Mouse (Mus musculus) bone marrow macrophage, adult 2 months (primary cell): ENCODE measurements at regions not wholly inside any gene's neighbourhood (a gene's known extent, or its start where the extent isn't known, plus 50 kb on each side); places are given as distances from the start of the nearest gene placed in this dataset.

ENCODE experiments used
- H3K27ac ChIP-seq: 2 replicates; pipeline ENCODE4 v1.5.1; 2012; ENCODE audit warnings: low read depth, low read length; ENCODE audit not compliant: insufficient read depth
- H3K4me1 ChIP-seq: 2 replicates; pipeline ENCODE4 v1.6.1; 2012; ENCODE audit warnings: low read length; ENCODE audit not compliant: control insufficient read depth, insufficient read depth
- H3K4me3 ChIP-seq: 2 replicates; pipeline ENCODE4 v1.5.1; 2012; ENCODE audit warnings: mild to moderate bottlenecking, low read length, moderate library complexity; ENCODE audit not compliant: insufficient read depth
- CTCF ChIP-seq: IDR thresholded peaks from 2 replicates; pipeline ENCODE4 v1.5.1; 2012; ENCODE audit warnings: low read depth, mild to moderate bottlenecking, low read length, moderate library complexity
- POLR2A ChIP-seq: IDR thresholded peaks from 2 replicates; pipeline ENCODE4 v1.6.1; 2012; ENCODE audit warnings: mild to moderate bottlenecking, low read depth, low read length, borderline replicate concordance

DNA sequence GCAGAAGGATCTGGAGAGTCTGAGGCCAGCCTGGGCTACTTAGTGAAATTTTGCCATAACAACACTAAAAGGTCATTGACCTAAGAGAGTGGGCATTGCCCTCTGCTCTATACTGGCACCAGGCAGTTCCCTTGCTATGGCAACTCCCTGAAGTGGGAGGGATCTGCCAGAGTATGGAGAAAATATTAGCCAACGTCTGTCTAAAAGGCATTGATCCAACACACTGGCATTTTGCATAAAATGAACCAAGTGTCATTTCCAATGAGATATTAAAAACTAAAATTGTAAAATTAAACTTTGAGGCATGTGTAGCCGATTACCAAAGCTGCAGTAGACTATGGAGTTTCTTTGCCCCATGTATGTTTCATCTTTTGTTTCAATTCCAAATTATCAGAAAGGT lies 57.6 kb upstream of the Mpp6 start:
- Histone ChIP-seq H3K27ac (no peak overlapping the region), H3K4me3 (no peak overlapping the region), H3K4me1 (no peaks in the 10 kb centered on the region)
- TF ChIP-seq POLR2A: no peak
- TF ChIP-seq CTCF: no peak

DNA sequence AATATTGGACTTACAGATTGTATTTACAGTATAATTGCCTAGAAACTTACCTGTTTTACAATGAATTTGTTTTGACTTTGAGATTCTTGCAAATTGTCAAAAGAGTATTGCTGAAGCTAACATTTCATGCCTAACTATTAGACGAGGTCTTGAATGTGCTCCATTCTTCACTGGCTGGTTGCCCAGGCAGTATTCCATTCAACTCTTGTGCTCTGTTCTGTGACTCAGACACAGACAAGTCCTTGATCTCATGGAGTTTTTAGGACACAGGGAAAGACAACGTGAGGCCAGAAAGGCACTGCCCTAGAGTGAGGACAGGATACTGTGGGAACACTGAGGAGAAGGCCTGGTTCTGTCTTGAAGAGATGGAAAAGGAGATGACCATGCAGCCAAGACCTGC lies 57.0 kb upstream of the Mpp6 start:
- no peaks in the 10 kb centered on the region for H3K4me1 ChIP-seq
- no peak overlapping the region for H3K27ac ChIP-seq
- no peak for TF ChIP-seq POLR2A
- no peak for TF ChIP-seq CTCF
- no peak overlapping the region for H3K4me3 ChIP-seq

- no peak for TF ChIP-seq POLR2A
- TF ChIP-seq CTCF: no peak
- H3K4me3 ChIP-seq: no peak overlapping the region
These were observed 55.8 kb upstream of the Mpp6 start for GRCm38 (mm10) chr6:50054233-50054632.

DNA sequence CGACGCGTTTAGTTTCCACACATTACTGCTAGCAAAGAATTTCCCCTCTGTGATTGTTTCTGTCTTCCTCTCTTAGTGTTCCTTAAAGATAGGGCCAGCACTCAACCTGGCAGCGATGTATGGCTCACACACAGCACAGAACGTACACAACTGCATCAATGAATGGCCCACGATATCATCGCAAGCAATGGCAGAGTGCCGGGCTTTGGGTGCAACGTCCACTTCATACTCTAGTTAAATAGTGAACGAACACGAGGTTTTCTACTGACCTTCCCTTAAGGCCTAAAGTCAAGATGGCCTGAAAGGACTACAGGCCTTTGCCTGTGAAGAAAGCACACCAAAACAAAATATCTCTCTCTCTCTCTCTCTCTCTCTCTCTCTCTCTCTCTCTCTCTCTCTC lies 51.4 kb upstream of the Mpp6 start:
- Histone ChIP-seq H3K4me1 (peaks cover 4% of the 10 kb centered on the region), H3K4me3 (no peak overlapping the region)
- TF ChIP-seq POLR2A: no peak
- TF ChIP-seq CTCF: no peak

More at GRCm38 (mm10) chr6:50054233-50054632, 55.8 kb upstream of the Mpp6 start:
- Histone ChIP-seq H3K27ac (no peak overlapping the region), H3K4me1 (no peaks in the 10 kb centered on the region)

GRCm38 (mm10) chr6:50059917-50060316 lies 50.1 kb upstream of the Mpp6 start:
- Histone ChIP-seq H3K27ac (no peak overlapping the region), H3K4me3 (no peak overlapping the region), H3K4me1 (peaks cover 4% of the 10 kb centered on the region)
- TF ChIP-seq CTCF (no peak), POLR2A (no peak)

More for the DNA sequence above, 51.4 kb upstream of the Mpp6 start:
- H3K27ac ChIP-seq: no peak overlapping the region
